In the genomic region with DNA sequence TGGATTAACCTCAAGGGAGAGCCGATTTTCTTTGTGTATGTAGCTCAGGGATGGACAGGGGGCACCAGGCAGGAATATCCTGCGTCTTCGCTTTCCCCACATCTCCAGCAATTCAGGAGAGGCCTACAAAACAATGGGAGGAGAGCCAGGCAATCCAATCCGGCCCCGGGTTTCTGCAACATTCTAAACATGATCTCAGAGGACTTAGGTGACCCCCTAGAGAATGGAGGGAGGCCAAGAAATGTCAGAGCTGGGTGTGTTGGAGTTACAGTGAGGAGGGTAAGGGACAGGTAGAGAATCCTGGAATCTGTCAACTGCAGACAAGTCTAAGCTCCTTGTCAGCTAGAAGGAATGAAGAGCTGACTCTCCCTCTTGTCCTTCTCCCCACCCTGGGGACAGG, we compare ENCODE assay signal across 20 mouse cellular contexts. TPM values are rescaled to one million over a fixed set of nuclear protein-coding genes. Genes with fewer than 3 reads are reported as not detected.
DNase-seq lines count a peak whose midpoint lies in the region; ATAC-seq and TF ChIP-seq lines count a peak whose summit lies in the region.
"Had no signal": no experiment of that assay in that cellular context is flagged by ENCODE, and none has a peak within 500 bp of the region (broad histone marks: within the 10 kb centered on the region; RNA-seq: fewer than 3 reads in every experiment).

No protein-coding gene starts in this region.

- H3K4me1 ChIP-seq in hindbrain, postnatal 0 days (ENCODE audit: insufficient read depth, low read length): no peaks in the 10 kb centered on the region; the same call in 1 of the 2 replicates
- H3K4me1 ChIP-seq in hindbrain, embryonic 14.5 days (replicated peaks; ENCODE audit: control insufficient read depth, insufficient read depth, low read length): 0 out of 2 replicates have a peak, but pooled peaks cover 12% of the 10 kb centered on the region
- peaks cover 54% of the 10 kb centered on the region for H3K4me1 ChIP-seq in neural tube, embryonic 13.5 days (replicated peaks)
- H3K4me1 ChIP-seq in neural tube, embryonic 15.5 days: peaks cover 37% of the 10 kb centered on the region
- H3K4me1 ChIP-seq in limb, embryonic 12.5 days (replicated peaks): peaks cover 44% of the 10 kb centered on the region

- no peak for ATAC-seq in hindbrain, postnatal 0 days
- ATAC-seq in hindbrain, embryonic 14.5 days (ENCODE audit: low FRiP score): no peak
- ATAC-seq in neural tube, embryonic 13.5 days (ENCODE audit: low read depth): no peak
- ATAC-seq in neural tube, embryonic 15.5 days (ENCODE audit: low FRiP score): no peak
- no peak for ATAC-seq in limb, embryonic 12.5 days (ENCODE audit: insufficient number of reproducible peaks, insufficient read depth, low FRiP score, low TSS enrichment, low read depth)
- ATAC-seq: inflammation-experienced regulatory T-cells, adult 6 months had no signal

- H3K4me2 ChIP-seq in hindbrain, postnatal 0 days (ENCODE audit: low read depth, low read length): no peak overlapping the region
- no peak overlapping the region for H3K4me2 ChIP-seq in hindbrain, embryonic 14.5 days (replicated peaks)
- H3K4me2 ChIP-seq in neural tube, embryonic 13.5 days: no peak overlapping the region
- no peak overlapping the region for H3K4me2 ChIP-seq in neural tube, embryonic 15.5 days
- H3K4me2 ChIP-seq in limb, embryonic 12.5 days: no peak overlapping the region

- no peak overlapping the region for H3K27ac ChIP-seq in hindbrain, postnatal 0 days
- no peak overlapping the region for H3K27ac ChIP-seq in hindbrain, embryonic 14.5 days
- peak overlapping the region; percentile 76 for H3K27ac ChIP-seq in neural tube, embryonic 13.5 days (replicated peaks)
- no peak overlapping the region for H3K27ac ChIP-seq in neural tube, embryonic 15.5 days (replicated peaks)
- peak overlapping the region; percentile 86 for H3K27ac ChIP-seq in limb, embryonic 12.5 days
- H3K27ac ChIP-seq: layer of hippocampus, adult 2 months; left cerebral cortex, adult 2 months had no signal

- intact Hi-C loops in left cerebral cortex, postnatal 25 days (cut with DNase I): no loop called here
- intact Hi-C loops in gastrocnemius, postnatal 14 days (cut with DNase I; ENCODE audit: low total_unique reads): no loop called here

- 85% methylated on average over 5 of the region's 5 CpGs for WGBS in hindbrain, postnatal 0 days
- 89% methylated on average over 5 of the region's 5 CpGs for WGBS in hindbrain, embryonic 14.5 days
- WGBS in neural tube, embryonic 13.5 days: 87% methylated on average over 5 of the region's 5 CpGs
- 87% methylated on average over 5 of the region's 5 CpGs for WGBS in neural tube, embryonic 15.5 days
- 83% methylated on average over 5 of the region's 5 CpGs for WGBS in limb, embryonic 12.5 days

- no peaks in the 10 kb centered on the region for H3K9me3 ChIP-seq in hindbrain, postnatal 0 days (ENCODE audit: low read length)
- no peaks in the 10 kb centered on the region for H3K9me3 ChIP-seq in hindbrain, embryonic 14.5 days (ENCODE audit: control insufficient read depth, low read length)
- H3K9me3 ChIP-seq in neural tube, embryonic 13.5 days: no peaks in the 10 kb centered on the region
- no peaks in the 10 kb centered on the region for H3K9me3 ChIP-seq in neural tube, embryonic 15.5 days (replicated peaks)
- no peaks in the 10 kb centered on the region for H3K9me3 ChIP-seq in limb, embryonic 12.5 days

- H3K27me3 ChIP-seq in hindbrain, postnatal 0 days (ENCODE audit: insufficient read depth, low read length): no peaks in the 10 kb centered on the region
- H3K27me3 ChIP-seq in hindbrain, embryonic 14.5 days (ENCODE audit: control insufficient read depth, insufficient read depth, low read length): no peaks in the 10 kb centered on the region
- H3K27me3 ChIP-seq in neural tube, embryonic 13.5 days: no peaks in the 10 kb centered on the region
- no peaks in the 10 kb centered on the region for H3K27me3 ChIP-seq in neural tube, embryonic 15.5 days (replicated peaks)
- no peaks in the 10 kb centered on the region for H3K27me3 ChIP-seq in limb, embryonic 12.5 days

- H3K36me3 ChIP-seq in hindbrain, postnatal 0 days (ENCODE audit: insufficient read depth, low read length): no peaks in the 10 kb centered on the region
- no peaks in the 10 kb centered on the region for H3K36me3 ChIP-seq in hindbrain, embryonic 14.5 days (replicated peaks; ENCODE audit: control insufficient read depth, insufficient read depth)
- H3K36me3 ChIP-seq in neural tube, embryonic 13.5 days: no peaks in the 10 kb centered on the region
- no peaks in the 10 kb centered on the region for H3K36me3 ChIP-seq in neural tube, embryonic 15.5 days
- H3K36me3 ChIP-seq in limb, embryonic 12.5 days: no peaks in the 10 kb centered on the region

- no peak overlapping the region for H3K4me3 ChIP-seq in hindbrain, postnatal 0 days (ENCODE audit: low read length)
- H3K4me3 ChIP-seq in hindbrain, embryonic 14.5 days (replicated peaks; ENCODE audit: low read length): no peak overlapping the region
- no peak overlapping the region for H3K4me3 ChIP-seq in neural tube, embryonic 13.5 days
- H3K4me3 ChIP-seq in neural tube, embryonic 15.5 days (replicated peaks): no peak overlapping the region
- H3K4me3 ChIP-seq in limb, embryonic 12.5 days (replicated peaks): no peak overlapping the region
- H3K4me3 ChIP-seq: erythroblast, embryonic 14.5 days; layer of hippocampus, adult 2 months; left cerebral cortex, adult 2 months had no signal

- no peak overlapping the region for H3K9ac ChIP-seq in hindbrain, postnatal 0 days (replicated peaks; ENCODE audit: low read length)
- H3K9ac ChIP-seq in hindbrain, embryonic 14.5 days: no peak overlapping the region
- no peak overlapping the region for H3K9ac ChIP-seq in neural tube, embryonic 13.5 days
- no peak overlapping the region for H3K9ac ChIP-seq in neural tube, embryonic 15.5 days (replicated peaks)
- no peak overlapping the region for H3K9ac ChIP-seq in limb, embryonic 12.5 days (replicated peaks)

- DNase-seq in hindbrain, postnatal 0 days (ENCODE audit: low spot score): no peak
- DNase-seq in hindbrain, embryonic 14.5 days (ENCODE audit: low spot score): no peak
- DNase-seq in left cerebral cortex, postnatal 25 days (ENCODE audit: low spot score in 2 of 2): no peak
- DNase-seq in gastrocnemius, postnatal 14 days: no peak
- no peak for DNase-seq in adrenal gland, postnatal 10 days
- DNase-seq: cerebellum, adult 18-20 months; gastrocnemius, postnatal 36 days; heart, postnatal 10 days; lung, adult 18-20 months; right cerebral cortex, postnatal 14 days; thymus, adult 2 months had no signal

- 0 out of 2 replicates have a peak, but pooled peaks have one; percentile 0 for TF ChIP-seq CTCF in hindbrain, postnatal 0 days (IDR thresholded peaks at IDR 0.05; ENCODE audit: low read depth)

RNA-seq across cellular contexts. Expression of a gene that starts 35.9 kb away (rescaled TPM):
- 28.8 and 47.7 TPM in 2 replicates for total RNA-seq in hindbrain, postnatal 0 days (2014; rRNA removed)
- polyA plus RNA-seq in hindbrain, postnatal 0 days (2015; fragmentation: Nextera tagmentation; extraction: Ambion mirVana): 33.0 and 34.6 TPM in 2 replicates
- polyA plus RNA-seq in hindbrain, embryonic 14.5 days (2014; fragmentation: Nextera tagmentation; extraction: Ambion mirVana): 62.6 and 73.4 TPM in 2 replicates
- 77.7 and 96.5 TPM in 2 replicates for polyA plus RNA-seq in neural tube, embryonic 13.5 days (2015; fragmentation: Nextera tagmentation; extraction: Ambion mirVana)
- polyA plus RNA-seq in neural tube, embryonic 15.5 days (2015; fragmentation: Nextera tagmentation; extraction: Ambion mirVana): 96.8 and 132 TPM in 2 replicates
- polyA plus RNA-seq in limb, embryonic 12.5 days (2016; fragmentation: Nextera tagmentation; extraction: Ambion mirVana): 120 and 148 TPM in 2 replicates
- 10 to 100 TPM in 1 of 2 experiments, 1 to 10 TPM in 1; 5.7 to 13.4 TPM for total RNA-seq in left cerebral cortex, postnatal 25 days (2021)
- 100 to 1,000 TPM; 213 to 272 TPM for total RNA-seq in gastrocnemius, postnatal 14 days (2021)
- total RNA-seq in adrenal gland, postnatal 10 days (2021): 100 to 1,000 TPM; 470 to 498 TPM
- total RNA-seq: common myeloid progenitor, adult 5-6 weeks; MEL had no signal
- polyA plus RNA-seq: inflammation-experienced regulatory T-cells, adult 6 months had no signal

Comparison
In these comparisons a context has a peak if more than half of its experiments do, and no peak if none do; other contexts are left out.
1. H3K27ac ChIP-seq: peak in neural tube, embryonic 13.5 days (single experiment) and limb, embryonic 12.5 days (single experiment); none in hindbrain, postnatal 0 days (single experiment), hindbrain, embryonic 14.5 days (single experiment) and neural tube, embryonic 15.5 days (single experiment).